Mouse (Mus musculus) ES-E14 (cell line): ENCODE results near the gene Ckb. TPM values are rescaled to one million over a fixed set of nuclear protein-coding genes. Genes with fewer than 3 reads are reported as not detected.

Experiments used
- DNase-seq: peaks from one replicate; pipeline ENCODE4 v3.0.0-alpha.2; 2013; ENCODE audit warnings: low read depth, low spot score
- H3K27ac ChIP-seq: 2 replicates; pipeline ENCODE4 v1.5.1; 2012; ENCODE audit warnings: low read depth, mild to moderate bottlenecking, low read length, moderate library complexity, mixed read lengths; ENCODE audit not compliant: poor library complexity, insufficient read depth, severe bottlenecking
- H3K36me3 ChIP-seq: 2 replicates; pipeline ENCODE4 v1.6.1; 2012; ENCODE audit warnings: mild to moderate bottlenecking, low read length, moderate library complexity, mixed read lengths; ENCODE audit not compliant: control insufficient read depth, poor library complexity, insufficient read depth, severe bottlenecking
- H3K4me1 ChIP-seq, 2 experiments: fragments of 150-350 bp in 1 of 2; sonication (generic) in 1 of 2; 2 replicates each; pipeline ENCODE4 v1.6.1; 2012; ENCODE audit warnings: low read length in 2 of 2, mild to moderate bottlenecking in 1 of 2, mixed read lengths in 1 of 2; ENCODE audit not compliant: control insufficient read depth in 2 of 2, insufficient read depth in 2 of 2, poor library complexity in 1 of 2
- H3K4me3 ChIP-seq, 2 experiments: fragments of 150-350 bp in 1 of 2; sonication (generic) in 1 of 2; 2 replicates each; pipeline ENCODE4 v1.5.1; 2012; ENCODE audit warnings: low read length in 2 of 2, low read depth in 1 of 2, mild to moderate bottlenecking in 1 of 2, mixed read lengths in 1 of 2; ENCODE audit not compliant: insufficient read depth in 1 of 2, poor library complexity in 1 of 2, severe bottlenecking in 1 of 2
- H3K9ac ChIP-seq: 2 replicates; pipeline ENCODE4 v1.6.1; 2012; ENCODE audit warnings: low read depth, mild to moderate bottlenecking, low read length, mixed read lengths; ENCODE audit not compliant: poor library complexity, insufficient read depth, severe bottlenecking
- H3K9me3 ChIP-seq: fragments of 150-350 bp; sonication (generic); 2 replicates; pipeline ENCODE4 v1.6.1; 2012; ENCODE audit warnings: low read depth, mild to moderate bottlenecking, low read length; ENCODE audit not compliant: control insufficient read depth, insufficient read depth
- CHD2 ChIP-seq: IDR thresholded peaks from 2 replicates; pipeline ENCODE4 v1.6.1; 2014; ENCODE audit warnings: mild to moderate bottlenecking, low read depth, low read length, inconsistent platforms
- HCFC1 ChIP-seq: IDR thresholded peaks from 2 replicates; pipeline ENCODE4 v1.6.1; 2012; ENCODE audit warnings: low read length, inconsistent platforms, borderline replicate concordance; ENCODE audit not compliant: insufficient read depth
- MAFK ChIP-seq: IDR thresholded peaks from 2 replicates; pipeline ENCODE4 v1.6.1; 2014; ENCODE audit warnings: mild to moderate bottlenecking, low read depth, low read length, inconsistent platforms; ENCODE audit not compliant: insufficient read depth
- ZC3H11A ChIP-seq: IDR thresholded peaks from 2 replicates; pipeline ENCODE4 v1.6.1; 2012; ENCODE audit warnings: low read depth, mild to moderate bottlenecking, inconsistent platforms, low read length, borderline replicate concordance
- ZNF384 ChIP-seq: IDR thresholded peaks from 2 replicates; pipeline ENCODE4 v1.6.1; 2012; ENCODE audit warnings: low read depth, low read length, inconsistent platforms
- in situ Hi-C, 2 experiments: fragments of 600-800 bp; cut with MboI; formaldehyde crosslinking; loops; one replicate each; pipeline ENCODE4 v1.15.1; 2025; ENCODE audit warnings: low sequenced_read_pairs in 2 of 2, inconsistent platforms in 1 of 2; ENCODE audit not compliant: unreplicated experiment in 2 of 2
- total RNA-seq: library from RNA; depleted of rRNA; stranded (reverse); fragments of 300-350 nt; gene quantifications from 2 replicates; pipeline ENCODE4 v1.2.3, GENCODE M21; 2012

The Ckb gene
- total RNA-seq, 1 experiment: 353 TPM

DNA sequence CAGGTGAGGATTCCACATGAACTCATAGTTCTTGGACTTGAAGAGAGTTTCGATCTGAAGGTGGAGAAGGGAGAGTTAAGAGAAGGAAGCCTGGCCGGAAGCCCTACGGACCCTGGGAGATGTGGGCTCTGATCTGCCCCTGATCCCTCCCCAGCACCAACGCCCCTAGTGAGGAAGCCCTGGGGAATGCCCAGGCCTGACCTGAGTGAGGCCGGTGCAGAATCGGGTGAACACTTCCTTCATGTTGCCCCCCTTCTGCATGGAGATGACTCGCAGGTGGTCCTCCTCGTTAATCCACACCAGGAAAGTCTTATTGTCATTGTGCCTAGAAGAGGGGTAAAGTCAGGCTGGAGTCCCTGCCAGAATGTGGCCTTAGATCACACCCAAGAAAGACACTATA, 2.2 kb downstream of the Ckb start:
- Histone ChIP-seq H3K4me1 (peaks cover 0 to 14% of the 10 kb centered on the region in 2 experiments; a peak in 2 of 4 replicates), H3K9ac (no peak overlapping the region), H3K36me3 (peaks cover 25% of the 10 kb centered on the region), H3K4me3 (0 out of 4 replicates have a peak overlapping the region, but pooled peaks of 1 of the 2 experiments have one; percentile 97), H3K27ac (no peak overlapping the region), H3K9me3 (no peaks in the 10 kb centered on the region)
- TF ChIP-seq CHD2 (no peak), MAFK (no peak), ZNF384 (no peak), ZC3H11A (no peak), HCFC1 (no peak)
- DNase-seq: no peak
- in situ Hi-C loops: no loop called here

DNA sequence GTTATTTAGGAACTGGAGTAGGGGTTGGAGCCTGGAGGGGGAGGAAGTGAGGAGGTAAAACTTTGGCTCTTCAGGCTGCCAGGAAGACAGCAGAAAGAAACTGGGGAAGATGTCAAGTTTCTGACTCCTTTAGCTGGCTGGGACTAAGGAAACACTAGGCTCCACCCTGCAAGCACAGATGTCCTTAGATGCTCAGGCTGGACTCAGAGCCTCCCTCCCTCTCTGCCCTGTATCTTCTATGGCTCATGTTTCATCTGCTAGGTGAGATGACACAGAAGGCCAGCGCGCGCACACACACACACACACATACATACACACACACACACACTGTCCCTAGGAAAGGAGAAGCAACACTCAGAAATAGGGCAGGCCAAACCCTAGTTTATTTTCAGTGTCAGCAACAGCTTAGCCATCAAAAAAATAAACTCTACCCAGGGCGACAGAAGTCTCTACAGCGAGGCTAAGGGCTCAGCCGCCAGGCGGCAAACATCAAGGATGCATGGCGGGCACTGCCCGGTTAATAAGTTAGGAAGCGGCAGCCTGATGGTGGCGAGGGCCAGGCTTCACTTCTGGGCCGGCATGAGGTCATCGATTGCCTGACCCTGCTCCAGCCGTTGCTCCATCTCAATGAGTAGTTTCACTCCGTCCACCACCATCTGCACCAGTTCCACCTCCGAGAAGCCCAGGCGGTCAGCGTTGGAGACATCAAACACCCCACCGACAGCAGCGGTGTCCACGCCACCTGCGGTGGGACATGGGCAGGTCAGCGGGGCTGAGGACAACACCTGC, 2.9 kb downstream of the Ckb start:
- DNase-seq: no peak
- Histone ChIP-seq H3K4me1 (peaks cover 2 to 14% of the 10 kb centered on the region in 2 experiments; a peak in 3 of 4 replicates), H3K9me3 (no peaks in the 10 kb centered on the region), H3K27ac (no peak overlapping the region), H3K36me3 (peaks cover 25% of the 10 kb centered on the region), H3K4me3 (peak overlapping the region in 1 of 2 experiments; percentile 6; a peak in 1 of 4 replicates), H3K9ac (no peak overlapping the region)
- in situ Hi-C loops: no loop called here
- TF ChIP-seq HCFC1: no peak
- no peak for TF ChIP-seq ZNF384
- no peak for TF ChIP-seq CHD2
- no peak for TF ChIP-seq MAFK
- no peak for TF ChIP-seq ZC3H11A

DNA sequence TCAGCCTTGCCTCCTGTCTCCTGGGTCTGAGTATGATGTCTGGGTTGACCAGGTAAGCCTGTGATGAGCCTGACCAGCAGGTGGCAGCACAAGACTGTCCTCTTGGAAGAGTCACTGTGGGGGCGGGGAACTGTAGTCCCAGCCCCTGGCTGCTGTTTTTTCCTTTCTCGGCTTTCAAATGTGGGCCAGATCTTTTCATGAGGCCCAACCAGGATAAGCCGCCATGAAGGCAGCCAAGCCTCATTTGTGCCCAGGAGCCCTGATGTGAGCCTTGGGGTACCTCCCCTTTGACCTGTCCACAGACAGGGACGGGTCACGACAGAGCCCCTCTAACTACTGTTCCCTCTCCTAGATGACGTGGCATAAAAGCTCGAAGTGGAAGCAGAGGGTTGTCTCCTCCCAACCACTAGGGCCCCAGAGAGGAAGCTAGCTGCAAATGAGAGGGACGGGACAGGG, 3.7 kb downstream of the Ckb start:
- Histone ChIP-seq H3K4me3 (no peak overlapping the region), H3K36me3 (peaks cover 25% of the 10 kb centered on the region), H3K9me3 (no peaks in the 10 kb centered on the region), H3K4me1 (peaks cover 3 to 19% of the 10 kb centered on the region in 2 experiments; a peak in 3 of 4 replicates), H3K27ac (peak overlapping the region; percentile 52), H3K9ac (peak overlapping the region; percentile 42; the same call in 1 of the 2 replicates)
- DNase-seq: peak; percentile 95
- in situ Hi-C loops: no loop called here
- 0 out of 2 replicates have a peak, but pooled peaks have one; percentile 22 for TF ChIP-seq HCFC1
- 0 out of 2 replicates have a peak, but pooled peaks have one; percentile 40 for TF ChIP-seq ZNF384
- TF ChIP-seq ZC3H11A: 0 out of 2 replicates have a peak, but pooled peaks have one; percentile 43
- TF ChIP-seq CHD2: peak; percentile 44; the same call in 1 of the 2 replicates
- peak; percentile 45; the same call in 1 of the 2 replicates for TF ChIP-seq MAFK

DNA sequence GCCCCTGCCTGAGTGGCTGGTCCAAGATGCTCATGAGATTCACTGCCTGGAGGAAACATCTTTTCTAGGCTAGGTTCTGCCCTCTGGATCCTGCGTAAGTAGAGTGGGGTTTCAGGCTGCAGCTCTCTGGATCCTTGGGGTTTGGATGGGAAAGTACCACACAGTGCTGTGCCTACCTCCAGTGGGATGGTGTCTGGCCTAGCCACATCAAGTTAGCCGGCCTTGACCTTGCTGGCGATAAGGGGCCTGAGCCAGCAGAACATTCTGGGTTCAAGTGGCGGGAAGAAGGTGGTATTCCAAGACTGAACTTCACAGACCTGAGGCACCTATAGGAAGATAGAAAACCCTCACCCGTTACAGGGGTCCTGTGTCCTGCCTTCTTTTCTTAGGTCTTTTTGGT, 4.7 kb downstream of the Ckb start:
- peaks cover 25% of the 10 kb centered on the region for H3K36me3 ChIP-seq
- H3K4me1 ChIP-seq: peaks cover 5 to 16% of the 10 kb centered on the region in 2 experiments; a peak in 3 of 4 replicates
- no peak overlapping the region for H3K27ac ChIP-seq
- no peak overlapping the region for H3K4me3 ChIP-seq
- no peak for DNase-seq
- TF ChIP-seq ZNF384 (no peak), ZC3H11A (no peak), HCFC1 (no peak), MAFK (no peak), CHD2 (no peak)
- H3K9me3 ChIP-seq: no peaks in the 10 kb centered on the region
- no peak overlapping the region for H3K9ac ChIP-seq
- in situ Hi-C loops: no loop called here
